Mouse (Mus musculus) cerebellum, adult 2 months (tissue): Measurements from ENCODE around the gene Lhfpl3. TPM values are rescaled to one million over a fixed set of nuclear protein-coding genes. Genes with fewer than 3 reads are reported as not detected.

ENCODE experiments used
- DNase-seq, 2 experiments: peaks; one replicate each; pipeline ENCODE4 v3.0.0; 2021
- H3K27ac ChIP-seq: fragments of 200-500 bp; 2 replicates; pipeline ENCODE4 v1.5.1; 2012; ENCODE audit warnings: low read length, control low read depth, inconsistent platforms; ENCODE audit not compliant: insufficient read depth
- H3K27me3 ChIP-seq: fragments of 200-500 bp; 2 replicates; pipeline ENCODE4 v1.6.1; 2012; ENCODE audit warnings: inconsistent platforms, mild to moderate bottlenecking, low read length, moderate library complexity; ENCODE audit not compliant: control insufficient read depth, insufficient read depth
- H3K4me1 ChIP-seq: fragments of 200-500 bp; 2 replicates; pipeline ENCODE4 v1.6.1; 2011; ENCODE audit warnings: low read length; ENCODE audit not compliant: control insufficient read depth, insufficient read depth
- H3K4me3 ChIP-seq: fragments of 200-500 bp; replicated peaks from 2 replicates; pipeline ENCODE3; 2011; ENCODE audit warnings: mild to moderate bottlenecking, low read depth, low read length, control low read depth; ENCODE audit not compliant: insufficient read depth
- CTCF ChIP-seq: fragments of 200-500 bp; IDR thresholded peaks from 2 replicates; pipeline ENCODE4 v1.5.1; 2011; ENCODE audit warnings: low read depth, mild to moderate bottlenecking, control low read depth, low read length, moderate library complexity, borderline replicate concordance; ENCODE audit not compliant: insufficient read depth
- POLR2A ChIP-seq: fragments of 200-500 bp; IDR thresholded peaks from 2 replicates; pipeline ENCODE4 v1.6.1; 2011; ENCODE audit warnings: low read length, control low read depth, borderline replicate concordance; ENCODE audit not compliant: insufficient read depth
- WGBS: fragments of 180-500 bp; shearing (Covaris S2); methylation state at CpG from one replicate; pipeline ENCODE4 v1.1.7; 2018; 5-methylcytosine and 5-hydroxymethylcytosine counted together
- polyA plus RNA-seq: library from polyadenylated mRNA; depleted of rRNA; stranded (reverse); fragments of >200 nt; gene quantifications from 2 replicates; pipeline ENCODE4 v1.2.3, GENCODE M21; 2012

Lhfpl3 gene
- polyA plus RNA-seq, 1 experiment, result 31.5 TPM

GRCm38 (mm10) chr5:23226753-23227152 lies 480.9 kb downstream of the Lhfpl3 start:
- 82% methylated on average over 3 of the region's 3 CpGs for WGBS
- Histone ChIP-seq H3K27me3 (no peaks in the 10 kb centered on the region), H3K27ac (no peak overlapping the region), H3K4me3 (no peak overlapping the region), H3K4me1 (no peaks in the 10 kb centered on the region)
- TF ChIP-seq CTCF, result no peak
- no peak for TF ChIP-seq POLR2A
- no peak for DNase-seq

GRCm38 (mm10) chr5:23246974-23247373 lies 501.1 kb downstream of the Lhfpl3 start:
- 39% methylated on average over 4 of the region's 4 CpGs for WGBS
- H3K4me1 ChIP-seq, result no peaks in the 10 kb centered on the region
- TF ChIP-seq CTCF (peak; percentile 58), POLR2A (no peak)
- no peak overlapping the region for H3K4me3 ChIP-seq
- no peak overlapping the region for H3K27ac ChIP-seq
- no peaks in the 10 kb centered on the region for H3K27me3 ChIP-seq
- peak; percentile 10 to 27 for DNase-seq

GRCm38 (mm10) chr5:23247784-23248183 lies 501.9 kb downstream of the Lhfpl3 start:
- no peak for DNase-seq
- WGBS, result 95% methylated on average over 1 of the region's 1 CpGs
- no peaks in the 10 kb centered on the region for H3K4me1 ChIP-seq
- TF ChIP-seq POLR2A (no peak), CTCF (no peak)
- H3K27ac ChIP-seq, result no peak overlapping the region
- H3K27me3 ChIP-seq, result no peaks in the 10 kb centered on the region
- no peak overlapping the region for H3K4me3 ChIP-seq

GRCm38 (mm10) chr5:23248303-23248702 lies 502.4 kb downstream of the Lhfpl3 start:
- DNase-seq, result no peak
- no peak for TF ChIP-seq POLR2A
- TF ChIP-seq CTCF, result no peak

GRCm38 (mm10) chr5:23249896-23250875 lies 504.3 kb downstream of the Lhfpl3 start:
- Histone ChIP-seq H3K27me3 (no peaks in the 10 kb centered on the region), H3K27ac (no peak overlapping the region), H3K4me1 (no peaks in the 10 kb centered on the region), H3K4me3 (no peak overlapping the region)
- TF ChIP-seq CTCF, result no peak
- TF ChIP-seq POLR2A, result no peak
- 28% methylated on average over 9 of the region's 9 CpGs for WGBS
- no peak for DNase-seq

More at GRCm38 (mm10) chr5:23248303-23248702, 502.4 kb downstream of the Lhfpl3 start:
- Histone ChIP-seq H3K27ac (no peak overlapping the region), H3K4me3 (no peak overlapping the region), H3K27me3 (no peaks in the 10 kb centered on the region), H3K4me1 (no peaks in the 10 kb centered on the region)

GRCm38 (mm10) chr5:23251462-23252224 lies 505.8 kb downstream of the Lhfpl3 start:
- DNase-seq, result peak; percentile 12 to 16
- no peaks in the 10 kb centered on the region for H3K4me1 ChIP-seq
- H3K4me3 ChIP-seq, result no peak overlapping the region
- 34% methylated on average over 12 of the region's 12 CpGs for WGBS
- no peak overlapping the region for H3K27ac ChIP-seq
- TF ChIP-seq POLR2A (no peak), CTCF (peak; percentile 42; the same call in 1 of the 2 replicates)
- no peaks in the 10 kb centered on the region for H3K27me3 ChIP-seq

- WGBS, result 46% methylated on average over 3 of the region's 3 CpGs
- no peak for TF ChIP-seq POLR2A
- TF ChIP-seq CTCF, result no peak
- no peaks in the 10 kb centered on the region for H3K4me1 ChIP-seq
- H3K4me3 ChIP-seq, result no peak overlapping the region
- H3K27me3 ChIP-seq, result no peaks in the 10 kb centered on the region
- no peak for DNase-seq
- H3K27ac ChIP-seq, result no peak overlapping the region
Measured at GRCm38 (mm10) chr5:23255816-23256418, 510.1 kb downstream of the Lhfpl3 start.

- no peak for DNase-seq
- WGBS, result 82% methylated on average over 3 of the region's 3 CpGs
- TF ChIP-seq CTCF (no peak), POLR2A (no peak)
- Histone ChIP-seq H3K27me3 (no peaks in the 10 kb centered on the region), H3K4me1 (no peaks in the 10 kb centered on the region), H3K4me3 (no peak overlapping the region), H3K27ac (no peak overlapping the region)
Measured at GRCm38 (mm10) chr5:23273309-23273708, 527.5 kb downstream of the Lhfpl3 start.
